19 mouse cellular contexts compared by ENCODE assay signal in genomic region chr7:83734246-83734645, GRCm38 (mm10).
"Had no signal": no experiment of that assay in that cellular context is flagged by ENCODE, and none has a peak within 500 bp of the region (broad histone marks: within the 10 kb centered on the region; RNA-seq: fewer than 3 reads in every experiment).

No protein-coding gene starts in this region.

- H3K9me3 ChIP-seq: lung, embryonic 15.5 days; midbrain, embryonic 10.5 days; midbrain, embryonic 15.5 days; neural tube, embryonic 12.5 days; neural tube, embryonic 15.5 days had no signal

- H3K4me3 ChIP-seq: layer of hippocampus, adult 2 months; lung, embryonic 15.5 days; megakaryocyte, embryonic 14.5 days; midbrain, embryonic 10.5 days; midbrain, embryonic 15.5 days; neural tube, embryonic 12.5 days; neural tube, embryonic 15.5 days had no signal

- H3K27me3 ChIP-seq: lung, embryonic 15.5 days; midbrain, embryonic 15.5 days; neural tube, embryonic 12.5 days; neural tube, embryonic 15.5 days had no signal

- H3K4me2 ChIP-seq: lung, embryonic 15.5 days; midbrain, embryonic 15.5 days; neural tube, embryonic 12.5 days; neural tube, embryonic 15.5 days had no signal

- H3K27ac ChIP-seq: layer of hippocampus, adult 2 months; liver, embryonic 14.5 days; lung, embryonic 15.5 days; midbrain, embryonic 10.5 days; midbrain, embryonic 15.5 days; neural tube, embryonic 12.5 days; neural tube, embryonic 15.5 days; stomach, postnatal 0 days had no signal

- DNase-seq: kidney, adult 9 months; kidney, postnatal 25 days; layer of hippocampus, adult 9-11 months; lung, adult 18-20 months; lung, postnatal 10 days; lung, postnatal 36 days; right cerebral cortex, adult 18-20 months; right cerebral cortex, postnatal 14 days; right cerebral cortex, postnatal 4 days; thymus, postnatal 25 days had no signal

- ATAC-seq: midbrain, embryonic 15.5 days had no signal

- H3K36me3 ChIP-seq: lung, embryonic 15.5 days; midbrain, embryonic 10.5 days; midbrain, embryonic 15.5 days; neural tube, embryonic 12.5 days; neural tube, embryonic 15.5 days had no signal

- H3K9ac ChIP-seq: liver, embryonic 14.5 days; lung, embryonic 15.5 days; midbrain, embryonic 15.5 days; neural tube, embryonic 12.5 days; neural tube, embryonic 15.5 days had no signal

- H3K4me1 ChIP-seq: midbrain, embryonic 15.5 days; neural tube, embryonic 12.5 days; neural tube, embryonic 15.5 days had no signal
